Mouse (Mus musculus) mammary gland, adult 2 months (tissue): ENCODE results near the gene Btbd35f17. TPM values are rescaled to one million over a fixed set of nuclear protein-coding genes. Genes with fewer than 3 reads are reported as not detected.

ENCODE experiments used
- polyA plus RNA-seq: library from polyadenylated mRNA; depleted of rRNA; stranded (reverse); fragments of >200 nt; gene quantifications from 2 replicates; pipeline ENCODE4 v1.2.3, GENCODE M21; 2012; ENCODE audit warnings: low replicate concordance; rRNA removed

Gene Btbd35f17
- not detected in 2 replicates for polyA plus RNA-seq

GRCm38 (mm10) chrX:4370336-4370735 is at the start of gene Btbd35f17:
TSS of gene Btbd35f17 (plus strand) at chrX:4370636.

Other genes with a start within 250 kb of the Btbd35f17 start
- gene Btbd35f28, start 174.1 kb upstream of the Btbd35f17 start, polyA plus RNA-seq, result not detected in 2 replicates
- not detected in 2 replicates for gene Btbd35f20, start 79.4 kb upstream of the Btbd35f17 start, polyA plus RNA-seq